Mouse (Mus musculus) thymus, adult 2 months (tissue): ENCODE measurements around the gene Jmjd7. TPM values are rescaled to one million over a fixed set of nuclear protein-coding genes. Genes with fewer than 3 reads are reported as not detected.

Experiments
- DNase-seq: peaks from one replicate; pipeline ENCODE4 v3.0.0; 2021
- H3K27ac ChIP-seq: fragments of 200-500 bp; 2 replicates; pipeline ENCODE4 v1.5.1; 2012; ENCODE audit warnings: low read length, control low read depth; ENCODE audit not compliant: control insufficient read depth, insufficient read depth
- H3K27me3 ChIP-seq: fragments of 200-500 bp; 2 replicates; pipeline ENCODE4 v1.6.1; 2012; ENCODE audit warnings: mild to moderate bottlenecking, low read length, moderate library complexity, mixed read lengths; ENCODE audit not compliant: control insufficient read depth, insufficient read depth
- H3K36me3 ChIP-seq: fragments of 200-500 bp; 2 replicates; pipeline ENCODE4 v1.6.1; 2012; ENCODE audit warnings: mild to moderate bottlenecking, low read length, moderate library complexity; ENCODE audit not compliant: control insufficient read depth, insufficient read depth
- H3K4me1 ChIP-seq: fragments of 200-500 bp; replicated peaks from 2 replicates; pipeline ENCODE4 v1.6.1; 2012; ENCODE audit warnings: low read length; ENCODE audit not compliant: control insufficient read depth, insufficient read depth
- H3K4me3 ChIP-seq: fragments of 200-500 bp; 2 replicates; pipeline ENCODE4 v1.5.1; 2012; ENCODE audit warnings: mild to moderate bottlenecking, low read length, control low read depth, moderate library complexity; ENCODE audit not compliant: control insufficient read depth, insufficient read depth
- CTCF ChIP-seq: fragments of 200-500 bp; IDR thresholded peaks from 2 replicates; pipeline ENCODE4 v1.5.1; 2012; ENCODE audit warnings: mild to moderate bottlenecking, control low read depth, low read length, moderate library complexity, borderline replicate concordance; ENCODE audit not compliant: control insufficient read depth, poor library complexity, insufficient read depth; ENCODE audit errors: extremely low read depth
- POLR2A ChIP-seq: fragments of 200-500 bp; IDR thresholded peaks from 2 replicates; pipeline ENCODE4 v1.6.1; 2012; ENCODE audit warnings: mild to moderate bottlenecking, low read length, control low read depth, moderate library complexity; ENCODE audit not compliant: control insufficient read depth, poor library complexity, insufficient read depth; ENCODE audit errors: extremely low read depth
- WGBS: fragments of 180-500 bp; shearing (Covaris S2); methylation state at CpG from one replicate; pipeline ENCODE4 v1.1.7; 2018; 5-methylcytosine and 5-hydroxymethylcytosine counted together
- polyA plus RNA-seq: library from polyadenylated mRNA; depleted of rRNA; stranded (reverse); fragments of >200 nt; gene quantifications from 2 replicates; pipeline ENCODE4 v1.2.3, GENCODE M21; 2012

Gene Jmjd7
- polyA plus RNA-seq, 1 experiment = 15.5 TPM

DNA sequence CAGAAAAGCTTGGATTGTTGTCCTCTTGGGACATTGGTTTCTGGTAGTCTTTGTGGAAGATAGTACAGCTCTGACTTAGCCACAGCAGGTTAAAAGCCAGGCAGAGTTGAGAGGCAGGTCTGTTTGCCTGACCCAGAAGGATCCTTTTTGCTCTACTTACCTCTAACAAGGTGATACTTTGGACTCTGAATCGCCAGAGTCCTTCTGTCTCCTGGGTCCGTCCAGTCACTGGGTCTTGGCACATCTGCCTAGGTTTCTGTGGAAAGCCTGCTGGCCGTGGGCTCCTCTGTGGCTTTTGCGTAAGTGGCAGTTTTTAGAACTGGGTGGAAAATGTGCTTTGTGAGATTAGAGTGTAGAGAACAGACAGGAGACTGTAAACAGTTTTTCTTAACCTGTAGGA, 38.3 kb upstream of the Jmjd7 start:
- Histone ChIP-seq H3K27ac (no peak overlapping the region), H3K36me3 (no peaks in the 10 kb centered on the region), H3K4me3 (no peak overlapping the region), H3K4me1 (no peaks in the 10 kb centered on the region), H3K27me3 (no peaks in the 10 kb centered on the region)
- TF ChIP-seq CTCF = no peak
- no peak for TF ChIP-seq POLR2A
- 82% methylated on average over 4 of the region's 4 CpGs for WGBS
- DNase-seq = no peak

DNA sequence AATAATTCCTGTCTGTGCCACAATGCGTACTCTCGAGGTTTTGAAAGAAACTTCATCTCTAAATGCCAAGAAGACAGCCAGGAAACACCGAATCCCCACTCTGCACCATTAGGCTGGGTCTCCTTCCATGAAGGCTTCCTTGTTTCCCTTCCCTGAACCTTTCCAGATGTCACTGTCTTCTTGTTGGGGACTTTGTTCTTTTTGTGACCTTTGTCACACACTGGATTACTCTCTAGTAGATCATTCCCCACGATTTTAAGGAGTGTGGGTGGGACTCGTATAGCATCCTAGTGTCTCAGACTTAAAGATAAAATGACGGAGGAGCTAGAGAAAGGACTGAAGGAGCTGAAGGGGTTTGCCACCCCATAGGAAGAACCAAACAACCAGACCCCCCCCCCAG, 36.4 kb upstream of the Jmjd7 start:
- no peaks in the 10 kb centered on the region for H3K4me1 ChIP-seq
- no peak overlapping the region for H3K4me3 ChIP-seq
- DNase-seq = no peak
- no peak overlapping the region for H3K27ac ChIP-seq
- TF ChIP-seq CTCF (no peak), POLR2A (no peak)
- no peaks in the 10 kb centered on the region for H3K27me3 ChIP-seq
- WGBS = 94% methylated on average over 6 of the region's 6 CpGs
- no peaks in the 10 kb centered on the region for H3K36me3 ChIP-seq

DNA sequence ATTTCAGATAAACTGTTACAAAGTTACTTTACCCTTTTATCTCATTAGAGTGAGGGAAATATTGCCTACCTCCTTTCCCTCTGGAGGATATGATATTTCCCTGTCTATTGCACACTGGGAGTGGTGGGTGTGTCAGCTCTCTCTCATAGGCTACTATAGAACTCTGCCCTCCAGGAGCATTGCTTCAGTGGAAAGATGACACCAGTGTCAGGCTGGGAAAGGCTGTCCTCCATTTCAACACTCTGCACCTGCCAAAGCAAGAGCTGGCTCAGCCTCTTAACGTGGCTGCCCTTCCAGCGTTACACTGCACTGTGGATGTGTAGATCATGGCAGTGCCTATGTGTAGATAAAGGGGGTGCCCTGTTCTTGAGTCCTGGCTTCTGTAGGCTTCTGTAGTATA, 34.9 kb upstream of the Jmjd7 start:
- TF ChIP-seq POLR2A = no peak
- no peak for TF ChIP-seq CTCF
- Histone ChIP-seq H3K4me1 (no peaks in the 10 kb centered on the region), H3K27ac (no peak overlapping the region), H3K4me3 (no peak overlapping the region), H3K27me3 (no peaks in the 10 kb centered on the region), H3K36me3 (no peaks in the 10 kb centered on the region)
- WGBS = 89% methylated on average over 2 of the region's 2 CpGs
- no peak for DNase-seq

DNA sequence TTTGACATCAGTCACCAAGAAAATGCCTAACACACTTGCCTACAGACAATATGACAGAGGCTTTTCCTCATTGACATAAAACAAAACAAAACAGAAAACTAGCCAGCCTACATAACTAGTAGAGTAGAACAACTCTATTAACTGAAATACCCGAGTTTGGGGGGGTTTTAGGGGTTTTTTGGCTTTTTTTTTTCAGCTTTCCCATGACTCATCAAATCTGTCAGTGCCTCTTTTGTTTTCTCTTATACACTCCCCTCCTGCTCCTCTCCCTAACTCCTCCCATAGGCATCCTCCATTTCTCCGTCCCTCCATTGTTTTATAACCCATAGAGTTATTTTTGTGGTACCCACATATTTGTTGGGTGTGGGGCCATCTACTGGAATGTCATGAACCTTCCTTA, 33.8 kb upstream of the Jmjd7 start:
- TF ChIP-seq POLR2A (no peak), CTCF (no peak)
- H3K27me3 ChIP-seq = no peaks in the 10 kb centered on the region
- H3K27ac ChIP-seq = no peak overlapping the region
- WGBS = 69% methylated on average over 2 of the region's 2 CpGs
- no peak for DNase-seq
- no peak overlapping the region for H3K4me3 ChIP-seq
- no peaks in the 10 kb centered on the region for H3K4me1 ChIP-seq
- H3K36me3 ChIP-seq = no peaks in the 10 kb centered on the region

DNA sequence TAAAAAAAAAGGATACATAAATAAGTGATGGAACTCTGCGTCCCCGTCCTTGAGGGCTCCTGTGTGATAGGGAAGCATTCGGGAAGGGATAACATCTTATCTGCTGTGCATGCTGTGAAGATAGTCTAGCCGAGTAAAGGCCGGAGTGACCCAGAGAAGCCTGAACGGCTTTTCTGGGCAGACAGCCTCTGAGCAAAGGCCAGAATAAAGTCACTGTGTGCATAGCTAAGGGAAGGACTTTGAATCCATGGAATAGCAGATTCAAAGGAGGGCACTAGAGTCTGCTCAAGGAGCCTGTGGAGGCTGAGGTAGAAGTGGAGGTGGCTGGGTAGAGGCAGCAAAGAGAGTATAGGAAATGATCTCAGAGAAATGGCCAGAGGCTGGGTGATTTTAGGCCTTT, 32.4 kb upstream of the Jmjd7 start:
- no peak for DNase-seq
- Histone ChIP-seq H3K4me3 (no peak overlapping the region), H3K36me3 (no peaks in the 10 kb centered on the region), H3K27me3 (no peaks in the 10 kb centered on the region), H3K27ac (0 out of 2 replicates have a peak overlapping the region, but pooled peaks have one; percentile 8), H3K4me1 (no peaks in the 10 kb centered on the region)
- WGBS = 97% methylated on average over 6 of the region's 6 CpGs
- TF ChIP-seq POLR2A (no peak), CTCF (no peak)

DNA sequence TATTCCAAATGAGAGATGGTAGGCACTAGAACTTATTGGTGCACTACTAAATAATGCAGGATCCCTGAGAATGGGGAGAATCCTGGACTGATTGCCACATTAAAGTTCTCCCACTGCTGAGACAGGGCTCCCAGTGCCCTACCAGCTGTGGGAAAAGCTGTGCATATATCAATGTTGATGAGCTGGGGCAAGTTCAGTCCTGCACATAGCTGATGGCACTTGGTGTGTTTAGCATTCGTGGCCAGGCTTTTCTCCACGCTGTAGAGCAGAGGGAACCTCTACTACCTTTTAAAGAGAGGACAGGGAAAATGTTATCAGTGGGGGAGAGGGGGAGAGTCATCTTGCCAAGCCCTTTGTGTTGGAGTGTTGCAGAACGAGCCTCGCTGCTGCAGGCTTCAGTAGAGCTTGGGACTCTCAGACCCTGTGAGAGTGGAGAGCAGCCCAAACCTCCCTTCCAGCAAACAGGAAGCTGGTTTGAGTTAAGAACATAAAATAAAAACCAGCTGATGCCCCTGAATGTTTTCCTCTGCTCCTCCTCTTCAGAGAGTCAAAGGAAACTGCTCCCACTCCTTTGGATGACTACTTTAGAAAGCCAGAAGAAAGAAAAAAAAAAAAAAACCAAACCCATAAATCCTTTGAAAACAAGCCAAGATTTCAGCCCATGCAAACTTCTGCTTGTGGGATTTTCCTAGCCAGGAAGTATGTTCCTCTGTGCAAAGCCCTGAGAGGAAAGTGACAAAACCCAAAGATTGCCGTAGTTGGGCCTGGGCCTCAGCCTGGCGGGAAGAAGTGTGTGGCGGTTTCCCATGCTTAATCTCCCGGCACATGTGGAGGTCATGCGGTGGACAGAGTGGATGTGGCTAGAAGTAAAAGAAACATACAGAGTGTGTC, 31.6 kb upstream of the Jmjd7 start:
- H3K4me3 ChIP-seq = no peak overlapping the region
- TF ChIP-seq CTCF (no peak), POLR2A (no peak)
- 50% methylated on average over 9 of the region's 9 CpGs for WGBS
- DNase-seq = no peak
- H3K27me3 ChIP-seq = no peaks in the 10 kb centered on the region
- H3K27ac ChIP-seq = peak overlapping the region; percentile 21; the same call in 1 of the 2 replicates
- no peaks in the 10 kb centered on the region for H3K4me1 ChIP-seq
- H3K36me3 ChIP-seq = no peaks in the 10 kb centered on the region
